Mouse (Mus musculus) thymus, postnatal 36 days (tissue): ENCODE measurements around the gene Gm8890.
"Not testable (repeated sequence)": the region's sequence is repeated elsewhere in the genome, so short reads cannot be mapped to it uniquely, and the experiment has no call there.

Experiments
- DNase-seq, 2 experiments: peaks; one replicate each; pipeline ENCODE4 v3.0.0; 2022; ENCODE audit warnings: mixed read lengths in 2 of 2

The Gm8890 gene

DNA sequence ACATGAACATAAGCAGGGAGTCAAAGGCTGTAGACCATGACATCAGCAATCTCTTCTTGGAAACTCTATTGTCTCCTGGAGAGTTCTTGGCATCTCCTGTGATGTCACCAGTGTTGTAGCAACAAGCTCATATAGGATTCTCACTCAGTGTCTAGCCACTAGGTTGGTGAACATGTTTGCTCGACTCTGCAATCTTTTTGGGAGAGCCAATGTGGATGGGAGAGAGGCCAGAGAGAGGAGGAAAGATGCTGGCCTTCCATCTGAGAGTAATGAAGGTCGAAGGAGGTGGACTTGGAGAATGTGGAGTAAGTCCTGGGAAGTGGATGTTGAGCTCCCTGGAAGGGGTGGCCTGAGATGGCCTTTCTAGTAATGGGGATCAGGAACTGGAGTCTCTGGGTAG lies at the start of gene Gm8890:
Gene Gm8890, plus strand, starts transcription at position 301 of the 400 bp plus-strand sequence.
- not testable (repeated sequence) for DNase-seq

DNA sequence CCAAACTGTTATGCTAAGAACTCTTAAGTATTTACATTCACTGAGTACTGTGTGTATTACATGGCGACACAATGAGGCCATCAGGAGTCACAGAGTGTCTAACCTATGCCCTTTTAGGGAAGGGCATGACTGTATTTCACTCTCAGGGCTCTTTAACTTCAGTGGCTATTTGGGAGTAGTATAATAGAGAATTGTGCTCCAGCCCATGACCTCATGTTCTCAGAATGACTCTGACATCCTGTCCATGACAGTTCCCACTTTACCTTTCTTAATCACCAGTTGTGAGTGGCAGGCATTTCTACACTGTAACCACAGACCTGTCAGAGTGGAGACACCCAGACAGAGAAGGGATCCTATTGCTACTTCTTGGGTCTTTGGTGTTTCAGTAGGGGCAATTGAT lies 388 bp downstream of the Gm8890 start:
- not testable (repeated sequence) for DNase-seq
